8 mouse cellular contexts compared by ENCODE assay signal in the genomic region with DNA sequence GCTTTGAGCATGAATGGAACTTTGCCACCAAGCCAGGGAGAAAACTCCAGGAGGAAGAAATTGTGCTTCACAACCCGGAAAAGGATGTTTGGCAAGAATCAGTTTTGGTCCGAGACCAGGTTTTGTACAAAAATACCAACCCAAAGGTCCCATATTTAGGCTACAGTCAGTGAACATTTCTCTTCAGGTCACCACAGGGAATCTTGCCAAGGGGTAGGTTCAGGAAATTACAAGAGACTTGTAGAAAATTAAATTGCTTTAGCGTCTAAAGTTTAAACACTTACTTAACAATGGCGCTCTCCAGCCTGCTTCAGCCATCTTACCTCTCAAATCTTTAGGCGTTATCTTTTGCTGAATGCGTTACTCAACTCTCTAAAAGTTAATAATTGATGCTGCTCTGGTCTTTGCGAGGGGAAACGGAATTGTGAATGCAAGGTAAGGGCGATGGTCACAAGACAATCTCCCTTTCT. TPM values are rescaled to one million over a fixed set of nuclear protein-coding genes. Genes with fewer than 3 reads are reported as not detected.
DNase-seq lines count a peak whose midpoint lies in the region; ATAC-seq and TF ChIP-seq lines count a peak whose summit lies in the region.

No protein-coding gene starts in this region.

- peak overlapping the region; percentile 59 for H3K4me2 ChIP-seq in heart, embryonic 15.5 days
- peak overlapping the region; percentile 68 for H3K4me2 ChIP-seq in limb, embryonic 12.5 days
- H3K4me2 ChIP-seq in midbrain, embryonic 15.5 days: peak overlapping the region; percentile 85

- H3K27me3 ChIP-seq in heart, embryonic 15.5 days: no peaks in the 10 kb centered on the region
- H3K27me3 ChIP-seq in limb, embryonic 12.5 days: no peaks in the 10 kb centered on the region
- H3K27me3 ChIP-seq in midbrain, embryonic 15.5 days (replicated peaks): no peaks in the 10 kb centered on the region

- intact Hi-C loops in left cerebral cortex, postnatal 4 days (cut with DNase I): no loop called here

- peak overlapping the region; percentile 71 for H3K4me3 ChIP-seq in cortical plate, adult 2 months (ENCODE audit: insufficient read depth, low read length)
- H3K4me3 ChIP-seq in heart, embryonic 15.5 days: peak overlapping the region; percentile 84
- peak overlapping the region; percentile 98 for H3K4me3 ChIP-seq in limb, embryonic 12.5 days (replicated peaks)
- peak overlapping the region; percentile 93 for H3K4me3 ChIP-seq in midbrain, embryonic 15.5 days

- TF ChIP-seq CTCF in cortical plate, adult 2 months (IDR thresholded peaks at IDR 0.05; ENCODE audit: extremely low read depth, insufficient read depth, low read length): no peak

- H3K27ac ChIP-seq in cortical plate, adult 2 months (ENCODE audit: insufficient read depth, low read length): no peak overlapping the region
- H3K27ac ChIP-seq in heart, embryonic 15.5 days: peak overlapping the region; percentile 85
- peak overlapping the region; percentile 79; the same call in 1 of the 2 replicates for H3K27ac ChIP-seq in limb, embryonic 12.5 days
- peak overlapping the region; percentile 3; the same call in 1 of the 2 replicates for H3K27ac ChIP-seq in midbrain, embryonic 15.5 days

- peak; percentile 26 for DNase-seq in kidney, adult 11 months
- no peak for DNase-seq in kidney, adult 18-20 months
- DNase-seq in layer of hippocampus, adult 18-20 months (ENCODE audit: low spot score in 2 of 2): no peak
- no peak for DNase-seq in left cerebral cortex, postnatal 4 days

- H3K36me3 ChIP-seq in heart, embryonic 15.5 days: no peaks in the 10 kb centered on the region
- H3K36me3 ChIP-seq in limb, embryonic 12.5 days: no peaks in the 10 kb centered on the region
- H3K36me3 ChIP-seq in midbrain, embryonic 15.5 days (replicated peaks): no peaks in the 10 kb centered on the region

- no peak for ATAC-seq in heart, embryonic 15.5 days (replicated peaks; ENCODE audit: insufficient number of reproducible peaks, insufficient read depth, low FRiP score, low read depth)
- ATAC-seq in limb, embryonic 12.5 days (ENCODE audit: insufficient number of reproducible peaks, insufficient read depth, low FRiP score, low TSS enrichment, low read depth): no peak
- no peak; the same call in 1 of the 2 replicates for ATAC-seq in midbrain, embryonic 15.5 days (replicated peaks)

- peak overlapping the region; percentile 91 for H3K9ac ChIP-seq in heart, embryonic 15.5 days
- peak overlapping the region; percentile 94 for H3K9ac ChIP-seq in limb, embryonic 12.5 days (replicated peaks)
- H3K9ac ChIP-seq in midbrain, embryonic 15.5 days: peak overlapping the region; percentile 95

- H3K9me3 ChIP-seq in heart, embryonic 15.5 days (replicated peaks): no peaks in the 10 kb centered on the region
- H3K9me3 ChIP-seq in limb, embryonic 12.5 days: no peaks in the 10 kb centered on the region
- H3K9me3 ChIP-seq in midbrain, embryonic 15.5 days: no peaks in the 10 kb centered on the region

- 18% methylated on average over 9 of the region's 9 CpGs for WGBS in heart, embryonic 15.5 days
- 24% methylated on average over 9 of the region's 9 CpGs for WGBS in limb, embryonic 12.5 days
- 24% methylated on average over 9 of the region's 9 CpGs for WGBS in midbrain, embryonic 15.5 days

- no peak for TF ChIP-seq POLR2A in cortical plate, adult 2 months (IDR thresholded peaks at IDR 0.05; ENCODE audit: extremely low read depth, insufficient read depth, low read length)

- H3K4me1 ChIP-seq in cortical plate, adult 2 months (ENCODE audit: control insufficient read depth, insufficient read depth, low read length): peaks cover 1% of the 10 kb centered on the region; the same call in 1 of the 2 replicates
- H3K4me1 ChIP-seq in heart, embryonic 15.5 days (replicated peaks): peaks cover 14% of the 10 kb centered on the region
- H3K4me1 ChIP-seq in limb, embryonic 12.5 days (replicated peaks): peaks cover 14% of the 10 kb centered on the region; the same call in 1 of the 2 replicates
- peaks cover 26% of the 10 kb centered on the region for H3K4me1 ChIP-seq in midbrain, embryonic 15.5 days

RNA-seq across cellular contexts. Expression of a gene that starts 0.6 kb away (rescaled TPM):
- polyA plus RNA-seq in cortical plate, adult 2 months (2012; rRNA removed): 24.3 and 24.5 TPM in 2 replicates
- polyA plus RNA-seq in heart, embryonic 15.5 days (2015; fragmentation: Nextera tagmentation; extraction: Ambion mirVana): 73.9 and 77.6 TPM in 2 replicates
- 71.4 and 80.7 TPM in 2 replicates for polyA plus RNA-seq in limb, embryonic 12.5 days (2016; fragmentation: Nextera tagmentation; extraction: Ambion mirVana)
- 82.5 and 85.3 TPM in 2 replicates for polyA plus RNA-seq in midbrain, embryonic 15.5 days (2015; fragmentation: Nextera tagmentation; extraction: Ambion mirVana)
- total RNA-seq in layer of hippocampus, adult 18-20 months (2021): 10 to 100 TPM; 28.0 to 28.6 TPM
- total RNA-seq in left cerebral cortex, postnatal 4 days (2021): 10 to 100 TPM; 62.4 to 68.3 TPM
